Mouse (Mus musculus) liver, embryonic 11.5 days (tissue): ENCODE measurements around the gene Pex26. TPM values are rescaled to one million over a fixed set of nuclear protein-coding genes. Genes with fewer than 3 reads are reported as not detected.

Source experiments
- ATAC-seq: fragments of 200-750 bp; cut with Nextera tagmentation; replicated peaks from 2 replicates; pipeline ENCODE4 v1.8.0; 2017; ENCODE audit warnings: moderate number of reproducible peaks, mild to moderate bottlenecking, moderate TSS enrichment, moderate library complexity; ENCODE audit not compliant: low FRiP score
- DNase-seq: peaks from one replicate; pipeline ENCODE4 v3.0.0-alpha.2; 2017; ENCODE audit warnings: low spot score
- H3K27ac ChIP-seq: fragments of 300-500 bp; sonication (generic); 2 replicates; pipeline ENCODE4 v1.5.1; 2014; ENCODE audit warnings: mild to moderate bottlenecking, low read depth, low read length, control low read depth
- H3K27me3 ChIP-seq: fragments of 300-500 bp; sonication (generic); replicated peaks from 2 replicates; pipeline ENCODE4 v1.6.1; 2014; ENCODE audit warnings: low read length, mixed read lengths; ENCODE audit not compliant: control insufficient read depth, insufficient read depth
- H3K36me3 ChIP-seq: fragments of 300-500 bp; sonication (generic); 2 replicates; pipeline ENCODE4 v1.6.1; 2014; ENCODE audit warnings: mild to moderate bottlenecking, low read length, moderate library complexity, mixed read lengths; ENCODE audit not compliant: control insufficient read depth, insufficient read depth
- H3K4me1 ChIP-seq: fragments of 300-500 bp; sonication (generic); replicated peaks from 2 replicates; pipeline ENCODE4 v1.6.1; 2014; ENCODE audit warnings: low read length, mixed read lengths; ENCODE audit not compliant: control insufficient read depth, insufficient read depth
- H3K4me2 ChIP-seq: fragments of 300-500 bp; sonication (generic); 2 replicates; pipeline ENCODE4 v1.6.1; 2014; ENCODE audit warnings: mild to moderate bottlenecking, control low read depth, moderate library complexity
- H3K4me3 ChIP-seq: fragments of 300-500 bp; sonication (generic); 2 replicates; pipeline ENCODE4 v1.5.1; 2014; ENCODE audit warnings: low read depth, low read length, control low read depth
- H3K9ac ChIP-seq: fragments of 300-500 bp; sonication (generic); 2 replicates; pipeline ENCODE4 v1.6.1; 2014; ENCODE audit warnings: low read depth, low read length, control low read depth
- H3K9me3 ChIP-seq: fragments of 300-500 bp; sonication (generic); 2 replicates; pipeline ENCODE4 v1.6.1; 2016; ENCODE audit warnings: low read length, inconsistent platforms, mixed read lengths; ENCODE audit not compliant: control insufficient read depth
- WGBS: fragments of 180-500 bp; shearing (Covaris S2); extraction: QIAGEN DNeasy Blood & Tissue Kit; methylation state at CpG from one replicate; pipeline ENCODE4 v1.1.7; 2014; 5-methylcytosine and 5-hydroxymethylcytosine counted together
- polyA plus RNA-seq: library from polyadenylated mRNA; unstranded; fragments of >200 nt; fragmentation: Nextera tagmentation; extraction: Ambion mirVana; gene quantifications from 2 replicates; pipeline ENCODE4 v1.2.1, GENCODE M21; 2014

Pex26 gene
- polyA plus RNA-seq, 1 experiment from 2014 or later: 6.0 TPM

DNA sequence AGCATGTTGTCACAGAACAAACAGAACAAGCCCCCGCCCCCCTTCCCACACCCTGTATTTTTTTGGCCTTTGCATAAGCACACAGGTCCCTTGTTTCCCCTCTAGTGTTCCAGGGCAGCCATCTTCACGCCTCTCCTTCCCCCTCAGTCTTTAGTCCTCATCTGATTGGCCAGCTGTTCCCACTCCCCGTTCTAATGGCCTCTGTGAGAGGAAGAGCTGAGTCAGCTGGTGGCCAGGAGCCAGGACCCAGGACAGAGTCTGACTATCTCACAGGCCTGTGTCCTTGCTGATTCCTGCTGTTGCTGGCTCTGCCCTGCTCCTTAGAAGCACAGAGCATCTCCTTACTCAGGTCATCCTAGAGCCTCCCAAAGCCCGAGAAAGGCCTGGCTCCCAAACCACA is 39.4 kb upstream of the Pex26 start:
- H3K4me2 ChIP-seq: no peak overlapping the region
- no peak overlapping the region for H3K9ac ChIP-seq
- H3K4me3 ChIP-seq: no peak overlapping the region
- no peaks in the 10 kb centered on the region for H3K36me3 ChIP-seq
- ATAC-seq (0 out of 2 replicates have a peak, but pooled peaks have one; percentile 27), DNase-seq (no peak)
- WGBS: 55% methylated on average over 4 of the region's 4 CpGs
- H3K9me3 ChIP-seq: no peaks in the 10 kb centered on the region
- H3K27ac ChIP-seq: no peak overlapping the region
- no peaks in the 10 kb centered on the region for H3K4me1 ChIP-seq
- no peaks in the 10 kb centered on the region; the same call in 1 of the 2 replicates for H3K27me3 ChIP-seq

GRCm38 (mm10) chr6:121145010-121145604 is 38.4 kb upstream of the Pex26 start:
- Histone ChIP-seq H3K9me3 (no peaks in the 10 kb centered on the region), H3K36me3 (no peaks in the 10 kb centered on the region), H3K9ac (no peak overlapping the region), H3K4me2 (no peak overlapping the region), H3K27ac (no peak overlapping the region), H3K4me3 (no peak overlapping the region), H3K27me3 (no peaks in the 10 kb centered on the region; the same call in 1 of the 2 replicates), H3K4me1 (no peaks in the 10 kb centered on the region)
- WGBS: 72% methylated on average over 13 of the region's 13 CpGs
- no peak for ATAC-seq
- no peak for DNase-seq

- no peak for ATAC-seq
- no peak for DNase-seq
- WGBS: 69% methylated on average over 8 of the region's 8 CpGs
Observed at GRCm38 (mm10) chr6:121145906-121146305, 37.6 kb upstream of the Pex26 start.

GRCm38 (mm10) chr6:121146798-121147197 is 36.7 kb upstream of the Pex26 start:
- DNase-seq (no peak), ATAC-seq (no peak)
- Histone ChIP-seq H3K4me3 (no peak overlapping the region), H3K36me3 (no peaks in the 10 kb centered on the region), H3K4me1 (no peaks in the 10 kb centered on the region), H3K27ac (no peak overlapping the region), H3K9ac (no peak overlapping the region), H3K4me2 (no peak overlapping the region), H3K9me3 (no peaks in the 10 kb centered on the region), H3K27me3 (no peaks in the 10 kb centered on the region; the same call in 1 of the 2 replicates)
- 29% methylated on average over 4 of the region's 4 CpGs for WGBS

More at GRCm38 (mm10) chr6:121145906-121146305, 37.6 kb upstream of the Pex26 start:
- no peaks in the 10 kb centered on the region; the same call in 1 of the 2 replicates for H3K27me3 ChIP-seq
- H3K9ac ChIP-seq: no peak overlapping the region
- no peaks in the 10 kb centered on the region for H3K4me1 ChIP-seq
- no peak overlapping the region for H3K4me3 ChIP-seq
- no peak overlapping the region for H3K4me2 ChIP-seq
- no peaks in the 10 kb centered on the region for H3K9me3 ChIP-seq
- H3K27ac ChIP-seq: no peak overlapping the region
- no peaks in the 10 kb centered on the region for H3K36me3 ChIP-seq

- H3K9me3 ChIP-seq: no peaks in the 10 kb centered on the region
- no peaks in the 10 kb centered on the region for H3K4me1 ChIP-seq
- no peak overlapping the region for H3K4me3 ChIP-seq
- H3K4me2 ChIP-seq: no peak overlapping the region
- ATAC-seq: no peak
- no peak for DNase-seq
- H3K27ac ChIP-seq: no peak overlapping the region
- no peaks in the 10 kb centered on the region for H3K27me3 ChIP-seq
- H3K36me3 ChIP-seq: no peaks in the 10 kb centered on the region
- H3K9ac ChIP-seq: no peak overlapping the region
- 43% methylated on average over 3 of the region's 3 CpGs for WGBS
Observed at GRCm38 (mm10) chr6:121148360-121148759, 35.1 kb upstream of the Pex26 start.

- no peaks in the 10 kb centered on the region for H3K9me3 ChIP-seq
- H3K9ac ChIP-seq: no peak overlapping the region
- H3K27ac ChIP-seq: no peak overlapping the region
- 46% methylated on average over 3 of the region's 3 CpGs for WGBS
- H3K4me1 ChIP-seq: no peaks in the 10 kb centered on the region
- H3K27me3 ChIP-seq: no peaks in the 10 kb centered on the region
- no peak for ATAC-seq
- no peak for DNase-seq
- H3K4me2 ChIP-seq: no peak overlapping the region
- no peaks in the 10 kb centered on the region for H3K36me3 ChIP-seq
- H3K4me3 ChIP-seq: no peak overlapping the region
Observed at GRCm38 (mm10) chr6:121149420-121149819, 34.0 kb upstream of the Pex26 start.

DNA sequence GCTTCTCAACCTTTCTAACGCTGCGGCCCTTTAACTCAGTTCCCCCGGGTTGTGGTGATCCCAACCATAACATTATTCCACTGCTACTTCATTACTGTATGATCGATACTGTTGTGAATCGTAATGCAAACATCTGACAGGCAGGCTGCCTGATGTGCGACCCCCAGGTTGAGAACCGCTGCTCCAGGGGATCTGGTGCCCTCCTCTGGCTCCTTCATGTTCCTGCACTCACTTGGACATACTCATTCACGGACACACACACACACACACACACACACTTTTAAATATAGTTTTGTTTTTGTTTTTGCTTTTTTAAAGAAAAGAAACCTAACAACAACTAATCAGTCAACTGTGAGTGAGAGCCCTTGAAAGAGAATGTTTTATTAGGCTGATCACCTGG is 33.3 kb upstream of the Pex26 start:
- H3K4me3 ChIP-seq: no peak overlapping the region
- no peak overlapping the region for H3K4me2 ChIP-seq
- H3K36me3 ChIP-seq: no peaks in the 10 kb centered on the region
- H3K9me3 ChIP-seq: no peaks in the 10 kb centered on the region
- 92% methylated on average over 8 of the region's 8 CpGs for WGBS
- DNase-seq (no peak), ATAC-seq (no peak)
- no peaks in the 10 kb centered on the region for H3K4me1 ChIP-seq
- no peaks in the 10 kb centered on the region for H3K27me3 ChIP-seq
- no peak overlapping the region for H3K9ac ChIP-seq
- H3K27ac ChIP-seq: no peak overlapping the region

DNA sequence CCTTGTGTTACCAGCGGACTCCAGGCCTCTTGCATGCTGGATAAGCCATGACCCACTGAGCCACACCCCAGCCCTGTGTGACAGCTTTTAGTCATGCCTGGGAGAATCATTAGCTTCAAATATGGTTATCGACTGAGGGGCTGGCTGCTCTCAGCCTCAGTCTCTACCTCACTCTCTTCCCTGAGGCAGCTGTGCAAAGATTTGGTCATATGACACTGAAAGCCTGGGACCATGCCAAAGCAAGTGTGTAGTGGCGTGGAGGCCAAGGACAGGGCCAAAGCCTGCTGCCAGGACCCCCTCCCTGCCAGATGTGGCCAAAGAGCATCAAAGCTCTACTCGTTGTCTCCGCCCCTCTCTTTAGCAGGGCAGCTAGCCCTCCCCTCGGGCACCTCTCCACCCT is 31.7 kb upstream of the Pex26 start:
- Histone ChIP-seq H3K36me3 (no peaks in the 10 kb centered on the region), H3K9ac (no peak overlapping the region), H3K4me2 (no peak overlapping the region), H3K4me3 (no peak overlapping the region), H3K4me1 (no peaks in the 10 kb centered on the region), H3K27me3 (no peaks in the 10 kb centered on the region), H3K27ac (no peak overlapping the region), H3K9me3 (no peaks in the 10 kb centered on the region)
- DNase-seq (no peak), ATAC-seq (no peak)
- 69% methylated on average over 6 of the region's 6 CpGs for WGBS

- Histone ChIP-seq H3K4me3 (no peak overlapping the region), H3K27ac (no peak overlapping the region), H3K9ac (no peak overlapping the region), H3K4me1 (no peaks in the 10 kb centered on the region), H3K36me3 (no peaks in the 10 kb centered on the region), H3K27me3 (no peaks in the 10 kb centered on the region; the same call in 1 of the 2 replicates), H3K9me3 (no peaks in the 10 kb centered on the region), H3K4me2 (no peak overlapping the region)
- 76% methylated on average over 8 of the region's 8 CpGs for WGBS
- DNase-seq (no peak), ATAC-seq (no peak)
Observed at GRCm38 (mm10) chr6:121153177-121153576, 30.3 kb upstream of the Pex26 start.
